Mouse (Mus musculus) kidney, postnatal 0 days (tissue): ENCODE measurements around the gene Timm50. TPM values are rescaled to one million over a fixed set of nuclear protein-coding genes. Genes with fewer than 3 reads are reported as not detected.
A peak's percentile ranks its signal among the peaks of the same experiment; 100 is the strongest.

Source experiments
- ATAC-seq: fragments of 200-750 bp; cut with Nextera tagmentation; replicated peaks from 2 replicates; pipeline ENCODE4 v1.8.0; 2017; ENCODE audit warnings: low read depth, moderate number of reproducible peaks, moderate TSS enrichment, moderate library complexity; ENCODE audit not compliant: low FRiP score
- DNase-seq: peaks from one replicate; pipeline ENCODE4 v3.0.0-alpha.2; 2016; ENCODE audit warnings: low spot score
- H3K27ac ChIP-seq: fragments of 300-500 bp; sonication (generic); 2 replicates; pipeline ENCODE4 v1.5.1; 2014; ENCODE audit warnings: mild to moderate bottlenecking
- H3K27me3 ChIP-seq: fragments of 300-500 bp; sonication (generic); 2 replicates; pipeline ENCODE4 v1.6.1; 2014; ENCODE audit warnings: low read length, mixed read lengths; ENCODE audit not compliant: insufficient read depth
- H3K36me3 ChIP-seq: fragments of 300-500 bp; sonication (generic); 2 replicates; pipeline ENCODE4 v1.6.1; 2014; ENCODE audit warnings: low read length, mixed read lengths; ENCODE audit not compliant: insufficient read depth
- H3K4me1 ChIP-seq: fragments of 300-500 bp; sonication (generic); replicated peaks from 2 replicates; pipeline ENCODE4 v1.6.1; 2014; ENCODE audit warnings: antibody characterized with exemption, low read length, mixed read lengths; ENCODE audit not compliant: insufficient read depth
- H3K4me2 ChIP-seq: fragments of 300-500 bp; sonication (generic); 2 replicates; pipeline ENCODE4 v1.6.1; 2014; ENCODE audit warnings: mild to moderate bottlenecking, low read length, moderate library complexity, mixed read lengths
- H3K4me3 ChIP-seq: fragments of 300-500 bp; sonication (generic); replicated peaks from 2 replicates; pipeline ENCODE4 v1.5.1; 2014; ENCODE audit warnings: low read depth, low read length
- H3K9ac ChIP-seq: fragments of 300-500 bp; sonication (generic); 2 replicates; pipeline ENCODE4 v1.6.1; 2014; ENCODE audit warnings: low read depth, low read length
- H3K9me3 ChIP-seq: fragments of 300-500 bp; sonication (generic); replicated peaks from 2 replicates; pipeline ENCODE4 v1.6.1; 2016; ENCODE audit warnings: low read length, inconsistent platforms, mixed read lengths
- CTCF ChIP-seq: IDR thresholded peaks from 2 replicates; pipeline ENCODE4 v1.5.1; 2016; ENCODE audit warnings: antibody characterized with exemption, low read depth, mild to moderate bottlenecking, moderate library complexity
- WGBS: fragments of 180-500 bp; shearing (Covaris S2); extraction: QIAGEN DNeasy Blood & Tissue Kit; methylation state at CpG from one replicate; pipeline ENCODE4 v1.1.7; 2014; 5-methylcytosine and 5-hydroxymethylcytosine counted together
- polyA plus RNA-seq: library from polyadenylated mRNA; unstranded; fragments of >200 nt; fragmentation: Nextera tagmentation; extraction: Ambion mirVana; gene quantifications from 2 replicates; pipeline ENCODE4 v1.2.1, GENCODE M21; 2015

Gene Timm50
- polyA plus RNA-seq, 1 experiment from 2014 or later, result 117 TPM

GRCm38 (mm10) chr7:28318036-28318435 is 6.2 kb upstream of the Timm50 start:
- no peak for TF ChIP-seq CTCF
- H3K4me3 ChIP-seq, result no peak overlapping the region
- 85% methylated on average over 3 of the region's 3 CpGs for WGBS

GRCm38 (mm10) chr7:28311151-28311925 is 534 bp downstream of the Timm50 start:
- Histone ChIP-seq H3K9me3 (no peaks in the 10 kb centered on the region), H3K4me2 (peak overlapping the region; percentile 92), H3K4me3 (peak overlapping the region; percentile 66), H3K36me3 (peaks cover 38% of the 10 kb centered on the region), H3K27me3 (no peaks in the 10 kb centered on the region), H3K4me1 (peaks cover 6% of the 10 kb centered on the region), H3K27ac (peak overlapping the region; percentile 26), H3K9ac (peak overlapping the region; percentile 79)
- WGBS, result 3% methylated on average over 35 of the region's 35 CpGs
- ATAC-seq (peak; percentile 67), DNase-seq (peak; percentile 22)
- TF ChIP-seq CTCF, result no peak

More at GRCm38 (mm10) chr7:28318036-28318435, 6.2 kb upstream of the Timm50 start:
- no peak overlapping the region for H3K9ac ChIP-seq
- DNase-seq (no peak), ATAC-seq (no peak)
- no peaks in the 10 kb centered on the region for H3K27me3 ChIP-seq
- H3K4me2 ChIP-seq, result no peak overlapping the region
- H3K27ac ChIP-seq, result no peak overlapping the region
- H3K36me3 ChIP-seq, result peaks cover 74% of the 10 kb centered on the region
- no peaks in the 10 kb centered on the region for H3K9me3 ChIP-seq
- no peaks in the 10 kb centered on the region for H3K4me1 ChIP-seq

GRCm38 (mm10) chr7:28309737-28310136 is 2.1 kb downstream of the Timm50 start:
- Histone ChIP-seq H3K9ac (no peak overlapping the region), H3K27me3 (no peaks in the 10 kb centered on the region), H3K4me1 (peaks cover 6% of the 10 kb centered on the region), H3K36me3 (peaks cover 37% of the 10 kb centered on the region), H3K4me2 (no peak overlapping the region), H3K9me3 (no peaks in the 10 kb centered on the region), H3K27ac (no peak overlapping the region), H3K4me3 (no peak overlapping the region)
- DNase-seq (no peak), ATAC-seq (no peak)
- 43% methylated on average over 9 of the region's 9 CpGs for WGBS
- TF ChIP-seq CTCF, result no peak

- Histone ChIP-seq H3K4me2 (no peak overlapping the region), H3K27ac (no peak overlapping the region), H3K4me1 (peaks cover 6% of the 10 kb centered on the region), H3K4me3 (no peak overlapping the region), H3K9ac (no peak overlapping the region), H3K36me3 (peaks cover 37% of the 10 kb centered on the region), H3K27me3 (peaks cover 5% of the 10 kb centered on the region), H3K9me3 (no peaks in the 10 kb centered on the region)
- no peak for TF ChIP-seq CTCF
- WGBS, result 93% methylated on average over 8 of the region's 8 CpGs
- DNase-seq (no peak), ATAC-seq (peak; percentile 58; the same call in 1 of the 2 replicates)
Measured at GRCm38 (mm10) chr7:28306216-28306615, 5.7 kb downstream of the Timm50 start.

- Histone ChIP-seq H3K27ac (no peak overlapping the region), H3K4me2 (no peak overlapping the region), H3K9me3 (no peaks in the 10 kb centered on the region), H3K36me3 (peaks cover 37% of the 10 kb centered on the region), H3K9ac (no peak overlapping the region), H3K4me3 (no peak overlapping the region), H3K4me1 (no peaks in the 10 kb centered on the region; the same call in 1 of the 2 replicates), H3K27me3 (peaks cover 11% of the 10 kb centered on the region)
- WGBS, result 91% methylated on average over 10 of the region's 10 CpGs
- ATAC-seq (no peak), DNase-seq (no peak)
- TF ChIP-seq CTCF, result no peak
Measured at GRCm38 (mm10) chr7:28305641-28306040, 6.2 kb downstream of the Timm50 start.

DNA sequence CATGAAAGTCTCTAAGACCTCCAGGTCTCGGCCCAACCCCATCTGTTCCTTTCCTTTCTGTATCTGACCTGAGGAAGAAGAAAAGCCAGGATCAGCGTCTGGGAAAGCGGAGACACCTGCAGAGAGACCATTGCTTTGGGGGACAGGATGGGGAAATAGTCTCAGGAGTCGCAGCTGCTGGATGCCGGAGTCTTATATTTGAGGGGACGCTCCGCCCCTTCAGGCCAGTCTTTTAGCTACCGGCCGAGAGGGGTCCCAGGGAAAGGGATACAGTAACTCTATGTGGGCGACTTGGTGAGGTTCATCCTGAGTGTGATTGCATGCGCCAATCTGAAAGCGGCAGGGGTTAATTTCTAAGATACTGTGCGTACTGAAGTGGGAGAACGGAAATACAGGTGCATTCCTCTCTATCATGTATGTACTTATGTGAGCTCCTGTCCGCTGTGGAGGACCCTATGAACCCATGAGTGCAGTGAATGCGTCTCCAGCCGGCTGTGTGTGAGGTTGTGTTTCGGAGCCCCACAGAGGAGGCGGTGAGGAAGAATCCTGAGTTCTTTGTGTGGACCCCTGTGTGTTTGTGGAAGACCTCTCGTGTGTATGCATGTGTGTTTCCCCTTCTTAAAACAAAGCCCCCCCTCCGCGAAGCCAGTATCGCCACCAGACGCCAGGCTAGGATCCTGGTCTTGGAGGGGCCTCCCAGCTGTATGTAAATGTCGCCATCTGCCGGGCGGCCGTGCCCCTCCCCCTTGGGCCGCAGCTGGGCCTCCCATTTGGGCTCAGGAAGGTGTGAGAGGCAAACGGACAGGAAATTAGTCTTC is 10.0 kb downstream of the Timm50 start, which contains the start of gene Dll3:
Gene Dll3, minus strand, starts transcription at position 623 of the 818 bp plus-strand sequence.
- peak; percentile 74 for TF ChIP-seq CTCF
- no peak within 1 kb of the TSS for H3K27ac ChIP-seq
- peak within 1 kb of the TSS; percentile 3; the same call in 1 of the 2 replicates for H3K4me3 ChIP-seq
- WGBS, result under 1% methylated on average over 30 of the region's 30 CpGs
- no peak within 1 kb of the TSS for H3K9ac ChIP-seq
- H3K36me3 ChIP-seq, result peaks cover 20% of the 10 kb centered on the region
- H3K4me1 ChIP-seq, result peaks cover 2% of the 10 kb centered on the region; the same call in 1 of the 2 replicates
- ATAC-seq (no peak), DNase-seq (peak; percentile 68)
- H3K4me2 ChIP-seq, result peak within 1 kb of the TSS; percentile 53
- no peaks in the 10 kb centered on the region for H3K9me3 ChIP-seq
- H3K27me3 ChIP-seq, result peaks cover 28% of the 10 kb centered on the region
